Mouse (Mus musculus) forebrain, embryonic 15.5 days (tissue): ENCODE results near the gene H3f3a. TPM values are rescaled to one million over a fixed set of nuclear protein-coding genes. Genes with fewer than 3 reads are reported as not detected.

Experiments used
- ATAC-seq: fragments of 200-750 bp; cut with Nextera tagmentation; replicated peaks from 2 replicates; pipeline ENCODE4 v1.8.0; 2017; ENCODE audit warnings: mild to moderate bottlenecking, moderate TSS enrichment, moderate library complexity
- H3K27ac ChIP-seq: fragments of 300-500 bp; sonication (generic); replicated peaks from 2 replicates; pipeline ENCODE4 v1.5.1; 2015; ENCODE audit warnings: mild to moderate bottlenecking, inconsistent platforms
- H3K27me3 ChIP-seq: fragments of 300-500 bp; sonication (generic); 2 replicates; pipeline ENCODE4 v1.6.1; 2015; ENCODE audit warnings: inconsistent platforms
- H3K36me3 ChIP-seq: fragments of 300-500 bp; sonication (generic); 2 replicates; pipeline ENCODE4 v1.6.1; 2015; ENCODE audit warnings: mild to moderate bottlenecking, inconsistent platforms
- H3K4me1 ChIP-seq: fragments of 300-500 bp; sonication (generic); 2 replicates; pipeline ENCODE4 v1.6.1; 2015; ENCODE audit warnings: inconsistent platforms
- H3K4me2 ChIP-seq: fragments of 300-500 bp; sonication (generic); replicated peaks from 2 replicates; pipeline ENCODE4 v1.6.1; 2015; ENCODE audit warnings: mild to moderate bottlenecking, inconsistent platforms
- H3K4me3 ChIP-seq: fragments of 300-500 bp; sonication (generic); 2 replicates; pipeline ENCODE4 v1.5.1; 2015; ENCODE audit warnings: mild to moderate bottlenecking, inconsistent platforms
- H3K9ac ChIP-seq: fragments of 300-500 bp; sonication (generic); replicated peaks from 2 replicates; pipeline ENCODE4 v1.6.1; 2015; ENCODE audit warnings: mild to moderate bottlenecking, inconsistent platforms
- H3K9me3 ChIP-seq: fragments of 300-500 bp; sonication (generic); 2 replicates; pipeline ENCODE4 v1.6.1; 2016; ENCODE audit warnings: inconsistent platforms
- WGBS: fragments of 180-500 bp; shearing (Covaris S2); methylation state at CpG from one replicate; pipeline ENCODE4 v1.1.7; 2015; ENCODE audit warnings: mixed read lengths; 5-methylcytosine and 5-hydroxymethylcytosine counted together
- polyA plus RNA-seq: library from polyadenylated mRNA; unstranded; fragments of >200 nt; fragmentation: Nextera tagmentation; extraction: Ambion mirVana; gene quantifications from 2 replicates; pipeline ENCODE4 v1.2.1, GENCODE M21; 2015

The H3f3a gene
- polyA plus RNA-seq, 1 experiment from 2014 or later: 4,029 TPM

DNA sequence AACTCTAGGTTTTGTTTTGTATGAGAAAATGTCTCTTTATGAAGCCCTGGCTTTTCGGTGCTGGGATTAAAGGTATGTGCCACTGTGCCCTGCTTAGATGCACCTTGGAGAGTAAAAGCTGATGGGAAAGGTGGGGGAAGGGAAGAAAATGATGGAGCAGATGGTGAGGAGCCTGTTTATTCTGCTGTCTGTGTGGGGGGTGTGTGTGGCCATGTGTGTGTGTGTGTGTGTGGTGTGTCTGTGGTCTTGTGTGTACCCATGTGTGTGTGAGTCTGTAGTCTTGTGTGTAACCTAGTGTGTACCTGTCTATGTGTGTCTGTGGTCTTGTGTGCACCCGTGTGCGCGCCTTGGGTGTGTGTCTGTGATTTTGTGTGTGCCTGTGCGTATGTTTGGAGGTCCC lies 15.1 kb downstream of the H3f3a start:
- Histone ChIP-seq H3K9ac (no peak overlapping the region), H3K27me3 (no peaks in the 10 kb centered on the region), H3K4me2 (no peak overlapping the region), H3K36me3 (peaks cover 24% of the 10 kb centered on the region), H3K4me3 (no peak overlapping the region), H3K27ac (no peak overlapping the region), H3K9me3 (no peaks in the 10 kb centered on the region), H3K4me1 (peaks cover 10% of the 10 kb centered on the region)
- WGBS: 91% methylated on average over 5 of the region's 5 CpGs
- no peak for ATAC-seq

DNA sequence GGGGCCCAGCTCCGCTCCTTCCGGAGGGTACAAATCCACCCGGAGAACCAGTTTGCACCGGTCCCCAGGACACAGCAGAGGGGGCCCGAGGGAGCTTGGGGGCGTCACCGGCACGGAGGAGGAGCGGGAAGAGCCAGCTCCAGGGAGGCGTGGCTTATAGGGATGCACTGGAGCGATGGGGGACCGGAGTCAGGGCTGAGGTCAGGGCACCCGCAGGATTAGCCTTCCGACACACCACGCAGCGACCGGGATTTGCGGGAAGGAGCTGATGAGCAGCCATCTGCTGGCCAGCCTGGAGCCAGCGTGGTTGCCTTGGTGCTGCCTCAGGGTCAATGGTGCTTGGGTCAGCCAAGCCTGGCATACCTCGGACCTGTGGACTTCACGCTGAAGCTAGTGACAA lies 19.6 kb downstream of the H3f3a start:
- Histone ChIP-seq H3K27ac (no peak overlapping the region), H3K9me3 (no peaks in the 10 kb centered on the region), H3K27me3 (no peaks in the 10 kb centered on the region), H3K36me3 (no peaks in the 10 kb centered on the region), H3K4me2 (peak overlapping the region; percentile 77), H3K4me3 (peak overlapping the region; percentile 37), H3K4me1 (peaks cover 12% of the 10 kb centered on the region), H3K9ac (peak overlapping the region; percentile 20)
- under 1% methylated on average over 21 of the region's 21 CpGs for WGBS
- peak; percentile 63 for ATAC-seq

DNA sequence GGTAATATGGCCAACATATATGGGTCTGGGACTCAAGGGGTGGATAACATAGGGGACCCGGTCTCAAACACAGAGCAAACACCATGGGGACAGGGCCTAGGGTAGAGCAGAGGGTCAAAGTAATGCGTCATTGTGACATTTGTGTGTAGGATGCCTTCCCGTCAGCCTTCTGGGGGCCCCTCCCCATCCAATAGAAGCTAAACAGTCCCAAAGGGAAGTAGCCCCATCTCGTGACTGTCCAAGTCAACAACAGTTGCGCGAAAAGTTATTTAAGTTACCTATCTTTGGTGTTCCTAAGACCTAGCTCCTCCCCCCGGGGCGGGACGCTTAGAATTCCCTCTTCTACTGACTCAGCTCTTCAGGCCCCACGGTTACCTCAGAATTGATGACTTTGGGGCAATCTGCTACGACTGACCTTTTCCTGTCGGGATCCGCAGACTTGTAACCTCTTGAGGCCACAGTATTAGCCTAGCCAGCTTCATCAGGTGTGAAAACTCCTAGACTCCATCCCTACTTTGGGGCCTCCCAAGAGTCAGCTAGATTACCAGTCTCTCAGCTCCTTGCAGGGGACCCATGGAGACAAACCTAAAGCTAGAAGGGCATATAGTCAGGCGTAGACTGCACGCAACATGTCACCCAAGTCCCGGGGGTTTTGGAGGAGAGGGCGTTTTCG lies 20.2 kb downstream of the H3f3a start:
- ATAC-seq: 0 out of 2 replicates have a peak, but pooled peaks have one; percentile 11
- no peaks in the 10 kb centered on the region for H3K9me3 ChIP-seq
- H3K27me3 ChIP-seq: no peaks in the 10 kb centered on the region
- H3K27ac ChIP-seq: no peak overlapping the region
- peaks cover 12% of the 10 kb centered on the region for H3K4me1 ChIP-seq
- H3K4me3 ChIP-seq: peak overlapping the region; percentile 37
- H3K4me2 ChIP-seq: peak overlapping the region; percentile 77
- H3K9ac ChIP-seq: peak overlapping the region; percentile 20
- 15% methylated on average over 18 of the region's 18 CpGs for WGBS
- H3K36me3 ChIP-seq: no peaks in the 10 kb centered on the region

DNA sequence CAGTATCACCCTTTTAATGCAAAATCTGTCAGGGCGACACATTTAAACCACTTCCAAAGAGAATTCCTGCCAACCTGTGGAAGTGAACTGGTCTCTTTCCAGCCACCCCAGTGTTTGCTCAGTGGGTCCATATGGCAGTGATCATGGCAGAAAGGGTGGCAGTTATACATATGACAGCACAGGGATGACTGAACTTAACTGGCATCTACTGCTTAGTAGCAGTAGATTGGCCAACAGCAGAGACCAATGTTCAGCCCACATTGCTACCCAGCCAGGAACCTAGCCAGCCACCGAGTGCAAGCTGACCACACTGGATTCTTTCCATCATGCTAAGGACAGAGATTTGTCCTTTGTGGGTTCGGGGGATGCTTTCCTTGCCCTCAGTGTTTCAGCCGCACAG lies 20.9 kb downstream of the H3f3a start:
- H3K4me2 ChIP-seq: no peak overlapping the region
- no peak overlapping the region for H3K27ac ChIP-seq
- H3K36me3 ChIP-seq: no peaks in the 10 kb centered on the region
- H3K4me3 ChIP-seq: no peak overlapping the region
- no peak for ATAC-seq
- no peaks in the 10 kb centered on the region for H3K9me3 ChIP-seq
- 81% methylated on average over 4 of the region's 4 CpGs for WGBS
- H3K9ac ChIP-seq: no peak overlapping the region
- H3K27me3 ChIP-seq: no peaks in the 10 kb centered on the region
- H3K4me1 ChIP-seq: peaks cover 12% of the 10 kb centered on the region

DNA sequence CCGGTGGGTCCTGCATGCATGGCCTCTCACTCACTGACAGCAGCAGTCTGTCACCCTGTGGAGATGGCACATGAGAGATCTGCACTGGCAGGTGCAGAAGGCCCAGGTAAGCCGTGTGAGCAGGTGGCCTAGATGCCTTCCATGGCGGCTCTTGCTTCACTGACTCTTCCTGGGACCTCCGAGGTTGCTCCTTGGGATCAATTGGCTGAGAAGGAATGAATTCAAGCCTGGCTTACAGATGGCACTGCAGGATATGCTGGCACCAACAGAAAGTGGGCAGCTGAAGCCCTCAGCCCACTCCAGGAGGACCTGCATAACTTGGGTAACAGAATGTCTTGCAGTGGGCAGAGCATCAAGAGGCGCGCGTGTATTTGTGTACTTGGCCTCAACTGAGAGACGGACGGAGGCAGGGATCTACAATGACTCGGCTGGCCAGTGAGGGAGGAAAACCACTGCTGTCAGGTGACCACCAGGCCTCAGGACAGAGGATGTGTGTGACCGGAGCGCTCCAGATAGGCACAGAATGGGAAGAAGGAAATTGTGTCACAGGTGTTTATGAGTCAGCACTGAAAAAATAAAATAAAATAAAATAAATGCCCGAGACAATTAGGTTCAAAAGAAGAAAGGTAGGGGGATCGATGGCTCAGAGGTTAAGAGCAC lies 21.8 kb downstream of the H3f3a start:
- Histone ChIP-seq H3K9ac (no peak overlapping the region), H3K4me1 (peaks cover 12% of the 10 kb centered on the region), H3K4me3 (no peak overlapping the region), H3K9me3 (no peaks in the 10 kb centered on the region), H3K36me3 (no peaks in the 10 kb centered on the region), H3K4me2 (no peak overlapping the region), H3K27ac (no peak overlapping the region), H3K27me3 (no peaks in the 10 kb centered on the region)
- no peak for ATAC-seq
- WGBS: 84% methylated on average over 14 of the region's 14 CpGs

DNA sequence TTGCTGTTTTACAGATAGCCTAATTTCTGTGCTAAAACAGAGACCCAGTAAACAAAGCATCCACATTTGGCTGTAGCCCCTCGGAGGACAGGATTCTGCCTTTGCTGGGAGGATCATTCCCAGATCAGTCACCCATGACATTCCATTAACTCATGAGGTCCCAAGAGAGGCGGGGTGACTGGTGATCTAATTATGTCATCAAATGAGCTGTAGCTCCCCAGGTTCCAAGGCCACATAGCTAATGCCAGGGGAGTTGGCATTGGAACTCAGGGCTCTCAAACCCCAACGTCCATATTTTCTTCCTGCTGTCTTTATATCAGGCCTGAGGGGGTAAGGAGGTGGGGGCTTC lies 30.2 kb downstream of the H3f3a start:
- H3K9ac ChIP-seq: no peak overlapping the region

DNA sequence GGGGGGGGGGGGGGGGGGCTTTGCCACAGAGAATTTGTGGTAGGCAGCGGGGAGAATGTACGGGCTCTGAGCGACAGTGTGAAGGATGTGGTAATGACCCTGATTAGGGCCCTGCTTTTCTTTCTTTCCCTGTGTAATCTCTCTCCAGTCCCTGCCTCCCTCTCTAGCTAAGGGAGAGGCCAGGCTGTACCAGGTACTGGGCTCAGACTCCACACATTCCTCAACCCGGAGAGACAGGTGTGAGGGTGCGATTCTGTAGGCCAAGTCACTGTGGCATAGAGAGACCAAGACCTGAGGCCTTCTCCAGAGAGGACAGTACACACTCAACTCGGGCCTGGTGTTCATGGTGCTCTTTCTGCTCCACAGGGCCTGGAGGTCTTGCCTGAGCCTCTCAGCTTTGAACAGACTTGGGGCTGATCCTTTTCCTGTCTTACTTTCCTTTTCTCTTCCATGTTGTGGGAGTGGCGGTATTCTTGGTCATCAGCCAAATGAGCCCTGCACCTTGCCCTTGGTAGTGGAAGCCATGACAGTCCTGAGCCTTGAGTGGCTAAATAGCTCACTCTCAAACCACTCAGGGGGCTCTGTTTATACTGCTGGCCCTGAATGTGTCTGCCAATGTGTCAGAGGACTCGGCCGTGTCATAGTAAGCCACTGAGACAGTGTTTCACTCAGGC lies 30.7 kb downstream of the H3f3a start:
- no peak overlapping the region for H3K4me3 ChIP-seq
- 60% methylated on average over 9 of the region's 9 CpGs for WGBS
- peaks cover 4% of the 10 kb centered on the region; the same call in 1 of the 2 replicates for H3K4me1 ChIP-seq
- no peaks in the 10 kb centered on the region for H3K9me3 ChIP-seq
- no peak overlapping the region for H3K27ac ChIP-seq
- no peaks in the 10 kb centered on the region for H3K36me3 ChIP-seq
- H3K4me2 ChIP-seq: no peak overlapping the region
- ATAC-seq: no peak
- H3K9ac ChIP-seq: no peak overlapping the region
- no peaks in the 10 kb centered on the region for H3K27me3 ChIP-seq

More for the DNA sequence above, 30.2 kb downstream of the H3f3a start:
- H3K4me2 ChIP-seq: no peak overlapping the region
- no peak overlapping the region for H3K4me3 ChIP-seq
- H3K27me3 ChIP-seq: no peaks in the 10 kb centered on the region
- ATAC-seq: no peak
- no peak overlapping the region for H3K27ac ChIP-seq
- H3K4me1 ChIP-seq: no peaks in the 10 kb centered on the region
- no peaks in the 10 kb centered on the region for H3K9me3 ChIP-seq
- H3K36me3 ChIP-seq: no peaks in the 10 kb centered on the region
- WGBS: 17% methylated on average over 3 of the region's 3 CpGs

GRCm38 (mm10) chr1:180781250-180781649 lies 32.5 kb downstream of the H3f3a start:
- Histone ChIP-seq H3K27me3 (no peaks in the 10 kb centered on the region), H3K4me3 (no peak overlapping the region), H3K4me2 (no peak overlapping the region), H3K27ac (no peak overlapping the region), H3K9me3 (no peaks in the 10 kb centered on the region), H3K36me3 (no peaks in the 10 kb centered on the region), H3K9ac (no peak overlapping the region), H3K4me1 (peaks cover 16% of the 10 kb centered on the region)
- 86% methylated on average over 5 of the region's 5 CpGs for WGBS
- ATAC-seq: no peak

DNA sequence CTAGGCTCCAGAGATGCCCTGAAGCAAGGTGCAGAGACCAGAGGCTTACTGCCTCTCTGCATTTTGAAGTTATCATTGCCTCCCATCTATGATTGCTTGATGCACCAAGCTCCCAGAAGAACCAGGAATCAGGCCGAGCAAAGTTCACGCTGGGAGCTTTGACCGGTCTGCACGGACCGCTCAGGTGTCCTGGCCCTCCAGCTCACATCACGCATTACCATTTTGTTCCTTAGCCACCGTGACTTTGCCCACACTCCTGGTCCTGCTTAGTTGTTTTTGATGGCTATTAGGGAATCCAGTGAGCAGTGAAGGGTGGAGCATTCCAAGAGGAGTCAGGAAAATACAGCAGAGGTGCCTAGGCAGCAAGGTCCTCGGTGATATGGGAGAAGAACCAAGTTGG lies 33.5 kb downstream of the H3f3a start:
- Histone ChIP-seq H3K27me3 (no peaks in the 10 kb centered on the region), H3K36me3 (no peaks in the 10 kb centered on the region), H3K4me3 (no peak overlapping the region), H3K9ac (no peak overlapping the region), H3K9me3 (no peaks in the 10 kb centered on the region), H3K27ac (no peak overlapping the region), H3K4me1 (peaks cover 23% of the 10 kb centered on the region), H3K4me2 (no peak overlapping the region)
- no peak for ATAC-seq
- 93% methylated on average over 8 of the region's 8 CpGs for WGBS

DNA sequence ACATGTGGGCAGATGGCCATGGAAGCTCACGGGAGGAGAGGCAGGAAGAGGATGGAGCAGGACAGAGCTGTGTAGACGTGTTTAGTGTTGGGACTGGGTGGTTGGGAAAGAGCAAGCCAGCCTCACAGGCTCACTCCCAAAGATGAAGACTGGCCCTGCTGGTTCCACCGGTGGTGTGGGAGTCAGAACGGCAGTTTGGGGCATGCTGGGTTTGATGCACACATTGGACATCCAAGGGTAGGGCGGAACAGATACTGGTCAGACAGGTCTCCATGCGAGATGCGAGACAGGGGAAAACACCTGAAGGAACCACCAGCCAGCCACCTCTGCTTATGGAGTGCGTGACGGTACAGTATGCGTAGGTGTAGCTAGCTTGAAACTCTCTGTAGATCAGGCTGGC lies 34.8 kb downstream of the H3f3a start:
- Histone ChIP-seq H3K4me2 (no peak overlapping the region), H3K4me3 (no peak overlapping the region), H3K9ac (no peak overlapping the region), H3K36me3 (no peaks in the 10 kb centered on the region), H3K4me1 (peaks cover 23% of the 10 kb centered on the region), H3K27me3 (no peaks in the 10 kb centered on the region), H3K27ac (no peak overlapping the region), H3K9me3 (no peaks in the 10 kb centered on the region)
- no peak for ATAC-seq
- WGBS: 86% methylated on average over 10 of the region's 10 CpGs

GRCm38 (mm10) chr1:180778403-180778754 lies 35.4 kb downstream of the H3f3a start:
- Histone ChIP-seq H3K4me2 (peak overlapping the region; percentile 97), H3K36me3 (no peaks in the 10 kb centered on the region), H3K4me1 (peaks cover 23% of the 10 kb centered on the region), H3K27ac (no peak overlapping the region; the same call in 1 of the 2 replicates), H3K27me3 (no peaks in the 10 kb centered on the region), H3K9me3 (no peaks in the 10 kb centered on the region), H3K4me3 (peak overlapping the region; percentile 80), H3K9ac (peak overlapping the region; percentile 93)
- ATAC-seq: peak; percentile 38
- WGBS: under 1% methylated on average over 13 of the region's 13 CpGs

- Histone ChIP-seq H3K4me2 (peak overlapping the region; percentile 97), H3K9ac (peak overlapping the region; percentile 93), H3K27me3 (no peaks in the 10 kb centered on the region), H3K4me1 (peaks cover 23% of the 10 kb centered on the region), H3K36me3 (no peaks in the 10 kb centered on the region), H3K27ac (peak overlapping the region; percentile 87), H3K4me3 (peak overlapping the region; percentile 80), H3K9me3 (no peaks in the 10 kb centered on the region)
- peak; percentile 93 for ATAC-seq
- under 1% methylated on average over 56 of the region's 56 CpGs for WGBS
Observed at GRCm38 (mm10) chr1:180777660-180778402, 35.9 kb downstream of the H3f3a start.
